ENCODE assay signal across 9 mouse cellular contexts in the genomic region with DNA sequence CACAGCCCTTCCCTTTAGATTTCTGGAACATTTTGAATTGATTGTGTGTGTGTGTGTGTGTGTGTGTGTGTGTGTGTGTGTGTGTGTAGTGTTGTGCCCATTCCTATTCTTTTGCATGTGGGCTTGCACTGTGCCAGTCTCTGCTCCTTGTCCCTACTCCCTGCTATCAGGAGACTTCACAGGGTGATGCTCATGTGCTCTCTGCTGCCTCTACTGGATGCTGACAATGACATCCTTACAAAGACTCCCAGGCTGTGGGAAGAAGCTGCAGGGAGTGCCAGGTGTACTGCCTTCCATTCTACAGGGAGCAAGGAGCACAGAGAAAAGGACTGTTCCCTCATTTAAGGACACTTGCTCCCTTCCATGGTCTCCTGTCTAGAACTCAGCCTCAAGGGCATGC. TPM values are rescaled to one million over a fixed set of nuclear protein-coding genes. Genes with fewer than 3 reads are reported as not detected.
DNase-seq lines count a peak whose midpoint lies in the region; ATAC-seq and TF ChIP-seq lines count a peak whose summit lies in the region.
"Had no signal": no experiment of that assay in that cellular context is flagged by ENCODE, and none has a peak within 500 bp of the region (broad histone marks: within the 10 kb centered on the region; RNA-seq: fewer than 3 reads in every experiment).

No protein-coding gene starts in this region.

- no peak overlapping the region for H3K27ac ChIP-seq in gastrocnemius, adult 2 months
- no peak overlapping the region for H3K27ac ChIP-seq in CH12.LX (ENCODE audit: insufficient read depth, low read depth)
- no peak overlapping the region for H3K27ac ChIP-seq in forebrain, embryonic 15.5 days (replicated peaks)
- H3K27ac ChIP-seq: neural tube, embryonic 12.5 days had no signal

- no peaks in the 10 kb centered on the region for H3K9me3 ChIP-seq in CH12.LX (replicated peaks; ENCODE audit: low read length)
- H3K9me3 ChIP-seq in forebrain, embryonic 15.5 days = no peaks in the 10 kb centered on the region
- H3K9me3 ChIP-seq: neural tube, embryonic 12.5 days had no signal

- in situ Hi-C loops in CH12.LX (cut with MboI; ENCODE audit: low pct_ligation_motif_present, low pct_unique_long_range_greater_than_20kb, low sequenced_read_pairs) = no loop called here

- no peak for TF ChIP-seq POLR2A in CH12.LX (IDR thresholded peaks at IDR 0.05; ENCODE audit: low read depth, low read length)

- DNase-seq in gastrocnemius, adult 2 months = no peak
- no peak for DNase-seq in gastrocnemius, postnatal 14 days
- DNase-seq in CH12.LX (ENCODE audit: extremely low read depth) = peak; percentile 39
- peak; percentile 26 for DNase-seq in cerebellum, adult 11 months
- peak; percentile 10 for DNase-seq in left cerebral cortex, adult 11 months (ENCODE audit: low spot score)
- DNase-seq in retina, postnatal 1 day = peak; percentile 83
- no peak for DNase-seq in Muller cell, postnatal 12 days (ENCODE audit: inconsistent ontology term)

- H3K27me3 ChIP-seq in CH12.LX (replicated peaks) = peaks cover 72% of the 10 kb centered on the region
- H3K27me3 ChIP-seq in forebrain, embryonic 15.5 days = peaks cover 49% of the 10 kb centered on the region

- intact Hi-C loops in gastrocnemius, adult 2 months (cut with DNase I) = no loop called here
- intact Hi-C loops in gastrocnemius, postnatal 14 days (cut with DNase I; ENCODE audit: low total_unique reads) = no loop called here

- TF ChIP-seq CTCF in gastrocnemius, adult 2 months (IDR thresholded peaks at IDR 0.05) = peak; percentile 40
- TF ChIP-seq CTCF in CH12.LX (conservative IDR thresholded peaks at IDR 0.05 in 1 of 2, IDR thresholded peaks at IDR 0.05 in 1 of 2; ENCODE audit: low read depth in 2 of 2, low read length in 2 of 2) = peak; percentile 38 to 47; a peak in 2 of 4 replicates

- peak; percentile 68 for ATAC-seq in forebrain, embryonic 15.5 days (replicated peaks)

- dilution Hi-C loops in CH12.LX (cut with MboI; ENCODE audit: extremely low pct_ligation_motif_present, extremely low pct_unique_long_range_greater_than_20kb, low sequenced_read_pairs) = no loop called here

- no peaks in the 10 kb centered on the region for H3K36me3 ChIP-seq in CH12.LX (replicated peaks in 1 of 2; ENCODE audit: control insufficient read depth in 1 of 2, insufficient read depth in 1 of 2, low read length in 1 of 2)
- H3K36me3 ChIP-seq in forebrain, embryonic 15.5 days = no peaks in the 10 kb centered on the region
- H3K36me3 ChIP-seq: neural tube, embryonic 12.5 days had no signal

- H3K4me3 ChIP-seq in gastrocnemius, adult 2 months = no peak overlapping the region
- H3K4me3 ChIP-seq in CH12.LX (replicated peaks in 1 of 3; ENCODE audit: low read depth in 2 of 3, low read length in 2 of 3, poor library complexity in 1 of 3) = no peak overlapping the region
- no peak overlapping the region for H3K4me3 ChIP-seq in forebrain, embryonic 15.5 days
- H3K4me3 ChIP-seq: neural tube, embryonic 12.5 days had no signal

- TF ChIP-seq EP300 in CH12.LX (IDR thresholded peaks at IDR 0.05; ENCODE audit: low read length) = no peak

- peaks cover 0 to 4% of the 10 kb centered on the region in 2 experiments; a peak in 2 of 4 replicates for H3K4me1 ChIP-seq in CH12.LX (ENCODE audit: control insufficient read depth in 1 of 2, insufficient read depth in 2 of 2)
- peaks cover 24% of the 10 kb centered on the region for H3K4me1 ChIP-seq in forebrain, embryonic 15.5 days

- H3K9ac ChIP-seq in CH12.LX (ENCODE audit: insufficient read depth, low read depth) = no peak overlapping the region
- no peak overlapping the region for H3K9ac ChIP-seq in forebrain, embryonic 15.5 days (replicated peaks)
- H3K9ac ChIP-seq: neural tube, embryonic 12.5 days had no signal

- H3K4me2 ChIP-seq in CH12.LX (ENCODE audit: insufficient read depth, low read depth, poor library complexity, severe bottlenecking) = no peak overlapping the region
- no peak overlapping the region for H3K4me2 ChIP-seq in forebrain, embryonic 15.5 days (replicated peaks)
- H3K4me2 ChIP-seq: neural tube, embryonic 12.5 days had no signal

- no peak for TF ChIP-seq RAD21 in CH12.LX (IDR thresholded peaks at IDR 0.05; ENCODE audit: low read depth, low read length)

- H3K79me2 ChIP-seq in CH12.LX (replicated peaks; ENCODE audit: control insufficient read depth, extremely low read depth, insufficient read depth, poor library complexity, severe bottlenecking) = no peaks in the 10 kb centered on the region

TF ChIP-seq in CH12.LX, 34 proteins besides CTCF, POLR2A, EP300 and RAD21:
- TF ChIP-seq MAZ (IDR thresholded peaks at IDR 0.05; ENCODE audit: low read depth, low read length) (no peak), USF1 (IDR thresholded peaks at IDR 0.05; ENCODE audit: low read depth, low read length) (no peak), CHD2 (IDR thresholded peaks at IDR 0.05; ENCODE audit: low read length) (no peak), ZC3H11A (IDR thresholded peaks at IDR 0.05; ENCODE audit: low read depth, low read length) (no peak), MEF2A (IDR thresholded peaks at IDR 0.05; ENCODE audit: borderline replicate concordance, low read depth, low read length) (no peak), POLR2AphosphoS2 (IDR thresholded peaks at IDR 0.05; ENCODE audit: low read depth, low read length) (no peak), CHD1 (IDR thresholded peaks at IDR 0.05; ENCODE audit: low read depth, low read length) (no peak), PAX5 (IDR thresholded peaks at IDR 0.05; ENCODE audit: low read length) (no peak), IRF4 (IDR thresholded peaks at IDR 0.05; ENCODE audit: low read depth, low read length) (no peak), JUND (conservative IDR thresholded peaks at IDR 0.05; ENCODE audit: low read depth, low read length) (no peak), ETS1 (conservative IDR thresholded peaks at IDR 0.05; ENCODE audit: low read depth, low read length) (no peak), GABPA (IDR thresholded peaks at IDR 0.05; ENCODE audit: insufficient replicate concordance, low read depth, low read length) (no peak), E2F4 (IDR thresholded peaks at IDR 0.05; ENCODE audit: insufficient replicate concordance, low read depth, low read length) (no peak), NRF1 (IDR thresholded peaks at IDR 0.05; ENCODE audit: low read depth, low read length) (no peak)

RNA-seq across cellular contexts. Expression of a gene that starts 58.4 kb away (rescaled TPM):
- total RNA-seq in gastrocnemius, adult 2 months (2021) = not detected
- not detected for total RNA-seq in gastrocnemius, postnatal 14 days (2021)
- not detected in 2 replicates for total RNA-seq in CH12.LX (2012; rRNA removed)
- not detected in 2 replicates for total RNA-seq in CH12.LX (2014; rRNA removed)
- not detected in 2 replicates for polyA plus RNA-seq in CH12.LX (2012; ENCODE audit: insufficient read length, low read depth)
- 7.1 and 8.6 TPM in 2 replicates for polyA plus RNA-seq in forebrain, embryonic 15.5 days (2015; fragmentation: Nextera tagmentation; extraction: Ambion mirVana)

Comparison
In these comparisons a context has a peak if more than half of its experiments do, and no peak if none do; other contexts are left out.
1. DNase-seq: peak in CH12.LX (single experiment), cerebellum, adult 11 months (single experiment), left cerebral cortex, adult 11 months (single experiment) and retina, postnatal 1 day (single experiment); none in gastrocnemius, adult 2 months (single experiment), gastrocnemius, postnatal 14 days (single experiment) and Muller cell, postnatal 12 days (single experiment).